Mouse (Mus musculus) liver, embryonic 11.5 days (tissue): Measurements from ENCODE around the gene Glipr2. TPM values are rescaled to one million over a fixed set of nuclear protein-coding genes. Genes with fewer than 3 reads are reported as not detected.

Source experiments
- ATAC-seq: fragments of 200-750 bp; cut with Nextera tagmentation; replicated peaks from 2 replicates; pipeline ENCODE4 v1.8.0; 2017; ENCODE audit warnings: moderate number of reproducible peaks, mild to moderate bottlenecking, moderate TSS enrichment, moderate library complexity; ENCODE audit not compliant: low FRiP score
- DNase-seq: peaks from one replicate; pipeline ENCODE4 v3.0.0-alpha.2; 2017; ENCODE audit warnings: low spot score
- H3K27ac ChIP-seq: fragments of 300-500 bp; sonication (generic); 2 replicates; pipeline ENCODE4 v1.5.1; 2014; ENCODE audit warnings: mild to moderate bottlenecking, low read depth, low read length, control low read depth
- H3K27me3 ChIP-seq: fragments of 300-500 bp; sonication (generic); replicated peaks from 2 replicates; pipeline ENCODE4 v1.6.1; 2014; ENCODE audit warnings: low read length, mixed read lengths; ENCODE audit not compliant: control insufficient read depth, insufficient read depth
- H3K36me3 ChIP-seq: fragments of 300-500 bp; sonication (generic); 2 replicates; pipeline ENCODE4 v1.6.1; 2014; ENCODE audit warnings: mild to moderate bottlenecking, low read length, moderate library complexity, mixed read lengths; ENCODE audit not compliant: control insufficient read depth, insufficient read depth
- H3K4me1 ChIP-seq: fragments of 300-500 bp; sonication (generic); replicated peaks from 2 replicates; pipeline ENCODE4 v1.6.1; 2014; ENCODE audit warnings: low read length, mixed read lengths; ENCODE audit not compliant: control insufficient read depth, insufficient read depth
- H3K4me2 ChIP-seq: fragments of 300-500 bp; sonication (generic); 2 replicates; pipeline ENCODE4 v1.6.1; 2014; ENCODE audit warnings: mild to moderate bottlenecking, control low read depth, moderate library complexity
- H3K4me3 ChIP-seq: fragments of 300-500 bp; sonication (generic); 2 replicates; pipeline ENCODE4 v1.5.1; 2014; ENCODE audit warnings: low read depth, low read length, control low read depth
- H3K9ac ChIP-seq: fragments of 300-500 bp; sonication (generic); 2 replicates; pipeline ENCODE4 v1.6.1; 2014; ENCODE audit warnings: low read depth, low read length, control low read depth
- H3K9me3 ChIP-seq: fragments of 300-500 bp; sonication (generic); 2 replicates; pipeline ENCODE4 v1.6.1; 2016; ENCODE audit warnings: low read length, inconsistent platforms, mixed read lengths; ENCODE audit not compliant: control insufficient read depth
- whole genome bisulfite sequencing: fragments of 180-500 bp; shearing (Covaris S2); extraction: QIAGEN DNeasy Blood & Tissue Kit; methylation state at CpG from one replicate; pipeline ENCODE4 v1.1.7; 2014; 5-methylcytosine and 5-hydroxymethylcytosine counted together
- polyA plus RNA-seq: library from polyadenylated mRNA; unstranded; fragments of >200 nt; fragmentation: Nextera tagmentation; extraction: Ambion mirVana; gene quantifications from 2 replicates; pipeline ENCODE4 v1.2.1, GENCODE M21; 2014

Gene Glipr2
- 71.4 and 81.6 TPM in 2 replicates for polyA plus RNA-seq

DNA sequence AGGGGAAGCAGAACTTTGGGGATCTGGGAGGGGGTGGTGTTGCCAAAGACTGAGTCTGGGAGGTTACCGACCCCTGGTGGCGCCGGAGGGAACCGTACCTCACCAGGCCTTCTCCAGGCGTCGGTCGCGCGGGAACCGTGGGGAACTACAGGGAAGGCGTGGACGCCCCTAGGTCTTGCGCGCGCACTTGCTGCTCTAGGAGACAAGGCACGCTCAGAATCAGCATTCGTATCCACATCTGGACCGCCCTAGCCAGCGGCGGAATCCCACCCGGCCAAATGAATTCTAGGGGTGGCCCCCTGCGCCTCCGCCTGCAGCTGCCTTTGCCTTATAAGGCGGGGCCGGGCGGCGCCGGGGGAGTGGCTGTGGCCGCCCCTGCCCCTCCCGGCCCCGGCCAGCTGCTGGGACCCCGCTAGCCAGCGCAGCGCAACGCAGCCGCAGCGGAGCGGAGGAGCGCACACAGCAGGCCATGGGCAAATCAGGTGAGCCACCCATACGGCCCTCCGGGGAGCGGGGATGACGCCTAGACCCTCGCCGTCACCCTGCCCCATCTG lies at the start of gene Glipr2:
TSS of gene Glipr2 (plus strand) at position 110 of the 554 bp plus-strand sequence.
- Histone ChIP-seq H3K9me3 (no peaks in the 10 kb centered on the region), H3K36me3 (no peaks in the 10 kb centered on the region), H3K27ac (peak within 1 kb of the TSS; percentile 81), H3K4me3 (peak within 1 kb of the TSS; percentile 83), H3K4me2 (peak within 1 kb of the TSS; percentile 93), H3K27me3 (no peaks in the 10 kb centered on the region), H3K9ac (peak within 1 kb of the TSS; percentile 73), H3K4me1 (peaks cover 40% of the 10 kb centered on the region)
- peak; percentile 90 for DNase-seq
- peak; percentile 82 for ATAC-seq
- under 1% methylated on average over 45 of the region's 45 CpGs for WGBS

DNA sequence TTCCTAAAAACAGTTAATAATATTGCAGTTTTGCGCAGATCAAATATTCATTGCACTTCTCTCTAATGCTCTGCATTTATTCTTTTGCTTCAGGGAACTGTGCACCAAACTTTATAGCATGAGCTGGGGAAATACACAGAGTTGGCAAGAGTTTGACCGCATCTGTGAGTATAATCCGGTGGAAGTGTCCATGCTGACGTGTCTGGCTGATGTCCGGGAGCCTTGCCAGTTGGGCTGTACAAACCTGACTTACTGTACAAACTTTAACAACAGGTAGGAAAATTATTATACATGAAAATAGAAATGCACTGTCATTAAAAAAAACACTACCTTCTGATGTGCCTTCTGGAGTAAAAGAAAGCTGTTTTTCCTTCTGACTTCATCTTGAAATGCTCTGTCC lies 39.0 kb upstream of the Glipr2 start:
- Histone ChIP-seq H3K36me3 (no peaks in the 10 kb centered on the region), H3K27me3 (no peaks in the 10 kb centered on the region), H3K4me3 (no peak overlapping the region), H3K4me2 (no peak overlapping the region), H3K9ac (no peak overlapping the region), H3K27ac (no peak overlapping the region), H3K9me3 (no peaks in the 10 kb centered on the region), H3K4me1 (no peaks in the 10 kb centered on the region)
- WGBS, result 92% methylated on average over 5 of the region's 5 CpGs
- DNase-seq (no peak), ATAC-seq (no peak)

- Histone ChIP-seq H3K4me3 (no peak overlapping the region), H3K27me3 (no peaks in the 10 kb centered on the region), H3K27ac (no peak overlapping the region), H3K4me1 (no peaks in the 10 kb centered on the region), H3K4me2 (no peak overlapping the region), H3K9ac (no peak overlapping the region), H3K9me3 (no peaks in the 10 kb centered on the region), H3K36me3 (peaks cover 3% of the 10 kb centered on the region; the same call in 1 of the 2 replicates)
- WGBS, result 88% methylated on average over 1 of the region's 1 CpGs
- DNase-seq, result no peak
- no peak for ATAC-seq
Measured at GRCm38 (mm10) chr4:43920602-43921001, 36.6 kb upstream of the Glipr2 start.

- ATAC-seq (no peak), DNase-seq (no peak)
- Histone ChIP-seq H3K27ac (no peak overlapping the region), H3K9ac (no peak overlapping the region), H3K4me1 (no peaks in the 10 kb centered on the region), H3K4me2 (no peak overlapping the region), H3K27me3 (no peaks in the 10 kb centered on the region), H3K36me3 (peaks cover 11% of the 10 kb centered on the region), H3K4me3 (no peak overlapping the region), H3K9me3 (no peaks in the 10 kb centered on the region)
- WGBS, result 82% methylated on average over 6 of the region's 6 CpGs
Measured at GRCm38 (mm10) chr4:43925125-43925524, 32.1 kb upstream of the Glipr2 start.

DNA sequence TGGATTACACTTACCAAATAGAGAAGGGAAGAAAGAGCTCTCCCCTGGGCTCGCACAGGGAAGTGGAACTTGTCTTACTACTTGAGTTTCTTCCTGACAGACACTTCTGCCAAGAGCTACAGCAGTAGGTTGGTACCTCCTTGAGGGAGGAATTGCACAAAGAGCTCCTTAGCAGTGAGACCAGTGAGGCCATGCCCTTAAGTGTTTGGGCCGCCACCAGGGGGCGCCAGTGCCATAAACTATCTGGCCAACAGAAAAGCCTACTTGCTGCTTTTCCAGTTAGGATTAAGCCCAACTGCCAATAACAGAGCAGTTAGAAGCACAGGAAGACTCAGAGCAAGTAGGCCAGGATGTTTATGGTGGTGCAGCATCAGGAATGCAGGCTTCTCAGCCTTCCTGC lies 31.4 kb upstream of the Glipr2 start:
- DNase-seq (peak; percentile 81), ATAC-seq (peak; percentile 60; the same call in 1 of the 2 replicates)
- 7% methylated on average over 3 of the region's 3 CpGs for WGBS
- no peak overlapping the region for H3K4me2 ChIP-seq
- H3K27ac ChIP-seq, result no peak overlapping the region
- no peaks in the 10 kb centered on the region for H3K27me3 ChIP-seq
- H3K9ac ChIP-seq, result no peak overlapping the region
- no peak overlapping the region for H3K4me3 ChIP-seq
- H3K36me3 ChIP-seq, result peaks cover 11% of the 10 kb centered on the region
- H3K4me1 ChIP-seq, result no peaks in the 10 kb centered on the region
- H3K9me3 ChIP-seq, result no peaks in the 10 kb centered on the region

DNA sequence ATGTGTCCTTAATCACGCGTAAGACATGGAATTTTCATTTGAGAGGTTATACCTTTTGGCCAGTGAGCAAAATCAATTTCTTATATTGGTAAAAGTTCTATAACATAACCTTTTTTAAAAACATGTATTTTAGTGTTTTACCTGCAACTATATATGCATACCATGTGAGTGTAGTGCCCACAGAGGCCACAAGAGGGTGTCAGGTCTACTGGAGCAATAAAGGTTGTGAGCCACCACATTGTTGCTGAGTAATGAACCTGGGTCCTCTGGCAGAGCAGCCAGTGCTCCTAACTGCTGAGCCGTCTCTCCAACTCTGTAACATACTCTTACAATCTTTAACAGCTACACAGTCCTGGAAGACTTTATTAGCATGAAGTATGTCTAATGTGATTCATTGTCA lies 29.4 kb upstream of the Glipr2 start:
- 88% methylated on average over 3 of the region's 3 CpGs for WGBS
- Histone ChIP-seq H3K27me3 (no peaks in the 10 kb centered on the region), H3K9ac (no peak overlapping the region), H3K27ac (no peak overlapping the region), H3K36me3 (peaks cover 14% of the 10 kb centered on the region), H3K4me2 (no peak overlapping the region), H3K4me1 (no peaks in the 10 kb centered on the region), H3K9me3 (no peaks in the 10 kb centered on the region), H3K4me3 (no peak overlapping the region)
- DNase-seq, result no peak
- no peak for ATAC-seq

DNA sequence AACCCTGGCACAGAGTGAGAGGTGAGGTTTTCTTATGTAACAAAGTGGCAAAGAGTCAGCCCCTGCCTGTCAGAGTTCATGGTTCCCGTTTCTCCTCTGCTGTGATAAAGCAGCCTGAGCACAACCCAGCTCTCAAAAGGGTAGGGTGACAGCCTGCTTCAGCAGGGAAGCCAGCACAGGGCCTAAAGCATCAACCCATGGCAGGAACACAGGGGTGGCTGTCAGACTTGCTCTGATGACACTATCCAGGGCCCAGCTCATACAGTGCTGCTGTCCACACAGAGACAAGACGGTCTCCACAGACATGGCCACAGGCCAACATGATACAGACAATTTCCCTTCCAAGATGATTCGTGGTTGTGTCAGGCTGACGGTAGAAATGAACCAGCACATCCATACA lies 25.3 kb upstream of the Glipr2 start:
- Histone ChIP-seq H3K9ac (no peak overlapping the region), H3K9me3 (no peaks in the 10 kb centered on the region), H3K27me3 (no peaks in the 10 kb centered on the region), H3K4me2 (no peak overlapping the region), H3K4me1 (no peaks in the 10 kb centered on the region; the same call in 1 of the 2 replicates), H3K27ac (no peak overlapping the region), H3K4me3 (no peak overlapping the region), H3K36me3 (peaks cover 11% of the 10 kb centered on the region)
- no peak for DNase-seq
- 76% methylated on average over 4 of the region's 4 CpGs for WGBS
- ATAC-seq, result no peak

DNA sequence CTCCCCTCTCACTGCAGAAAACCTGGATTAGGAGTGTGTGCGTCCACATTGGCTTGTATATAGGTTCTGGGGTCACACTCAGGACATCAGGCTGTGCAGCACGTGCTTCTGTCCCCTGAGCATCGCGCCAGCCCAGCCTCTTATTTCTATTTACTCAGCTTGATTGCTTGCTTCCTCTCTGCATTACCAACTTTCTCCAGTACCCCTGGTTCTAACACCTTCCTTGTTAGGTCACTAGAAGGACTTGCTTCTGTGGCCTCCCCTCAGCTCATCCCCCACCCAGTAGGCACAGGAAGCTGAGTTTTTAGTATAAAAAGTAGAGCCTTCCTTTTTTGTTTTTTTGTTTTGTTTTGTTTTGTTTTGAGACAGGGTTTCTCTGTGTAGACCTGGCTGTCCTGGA lies 21.0 kb upstream of the Glipr2 start:
- H3K4me3 ChIP-seq, result no peak overlapping the region
- ATAC-seq (no peak), DNase-seq (no peak)
- no peak overlapping the region for H3K27ac ChIP-seq
- no peak overlapping the region for H3K4me2 ChIP-seq
- H3K9ac ChIP-seq, result no peak overlapping the region
- H3K9me3 ChIP-seq, result no peaks in the 10 kb centered on the region
- peaks cover 4% of the 10 kb centered on the region; the same call in 1 of the 2 replicates for H3K4me1 ChIP-seq
- H3K36me3 ChIP-seq, result peaks cover 3% of the 10 kb centered on the region; the same call in 1 of the 2 replicates
- WGBS, result 72% methylated on average over 4 of the region's 4 CpGs
- no peaks in the 10 kb centered on the region for H3K27me3 ChIP-seq
